ENCODE assay signal across 8 mouse cellular contexts in genomic region chr9:110408099-110408773, GRCm38 (mm10). TPM values are rescaled to one million over a fixed set of nuclear protein-coding genes. Genes with fewer than 3 reads are reported as not detected.
A peak's percentile ranks its signal among the peaks of the same experiment; 100 is the strongest.
DNase-seq lines count a peak whose midpoint lies in the region; ATAC-seq and TF ChIP-seq lines count a peak whose summit lies in the region.

TSS of gene Ptpn23 (minus strand) at chr9:110408213.

- DNase-seq in G1E (ENCODE audit: low spot score), result peak; percentile 96
- DNase-seq in cerebellum, adult 18-20 months, result peak; percentile 95 to 96
- DNase-seq in heart, postnatal 36 days, result peak; percentile 94
- DNase-seq in layer of hippocampus, adult 2 months (ENCODE audit: low spot score in 2 of 2), result peak; percentile 94 to 96
- DNase-seq in lung, embryonic 14.5 days, result peak; percentile 98
- DNase-seq in thymus, adult 2 months, result peak; percentile 93

- peak within 1 kb of the TSS; percentile 100 for H3K4me3 ChIP-seq in G1E (ENCODE audit: low read depth, low read length)
- H3K4me3 ChIP-seq in forebrain, embryonic 16.5 days (replicated peaks; ENCODE audit: low read length), result peak within 1 kb of the TSS; percentile 77
- peak within 1 kb of the TSS; percentile 71 for H3K4me3 ChIP-seq in layer of hippocampus, adult 2 months
- peak within 1 kb of the TSS; percentile 89 for H3K4me3 ChIP-seq in lung, embryonic 14.5 days (ENCODE audit: low read depth, low read length)
- peak within 1 kb of the TSS; percentile 78 for H3K4me3 ChIP-seq in olfactory bulb, adult 2 months (ENCODE audit: insufficient read depth, low read depth, low read length)
- H3K4me3 ChIP-seq in thymus, adult 2 months (ENCODE audit: control insufficient read depth, insufficient read depth, low read length), result peak within 1 kb of the TSS; percentile 77

- peak within 1 kb of the TSS; percentile 86 for H3K27ac ChIP-seq in forebrain, embryonic 16.5 days (ENCODE audit: low read length)
- peak within 1 kb of the TSS; percentile 94 for H3K27ac ChIP-seq in layer of hippocampus, adult 2 months
- peak within 1 kb of the TSS; percentile 87 for H3K27ac ChIP-seq in lung, embryonic 14.5 days (ENCODE audit: low read depth)
- H3K27ac ChIP-seq in olfactory bulb, adult 2 months (ENCODE audit: insufficient read depth, low read depth, low read length), result peak within 1 kb of the TSS; percentile 92
- no peak within 1 kb of the TSS for H3K27ac ChIP-seq in thymus, adult 2 months (ENCODE audit: control insufficient read depth, insufficient read depth, low read length)

- intact Hi-C loops in heart, postnatal 36 days (cut with DNase I), result loop anchor here (1.0 to 5.0 kb wide), 2 partner anchors 69 to 124 kb away; partner anchors contain the start of genes Kif9, Klhl18 and Setd2

- peak within 1 kb of the TSS; percentile 85 for H3K9ac ChIP-seq in forebrain, embryonic 16.5 days (replicated peaks; ENCODE audit: low read depth, low read length)
- peak within 1 kb of the TSS; percentile 83 for H3K9ac ChIP-seq in lung, embryonic 14.5 days

- peak within 1 kb of the TSS; percentile 78 for H3K4me2 ChIP-seq in forebrain, embryonic 16.5 days (ENCODE audit: low read length)
- H3K4me2 ChIP-seq in lung, embryonic 14.5 days, result peak within 1 kb of the TSS; percentile 92

- under 1% methylated on average over 39 of the region's 39 CpGs for WGBS in forebrain, embryonic 16.5 days
- under 1% methylated on average over 39 of the region's 39 CpGs for WGBS in lung, embryonic 14.5 days
- under 1% methylated on average over 39 of the region's 39 CpGs for WGBS in olfactory bulb, adult 2 months
- under 1% methylated on average over 39 of the region's 39 CpGs for WGBS in thymus, adult 2 months

- no peak for TF ChIP-seq CTCF in G1E (IDR thresholded peaks at IDR 0.05; ENCODE audit: low read depth, low read length)
- no peak for TF ChIP-seq CTCF in layer of hippocampus, adult 2 months (conservative IDR thresholded peaks at IDR 0.05)
- no peak for TF ChIP-seq CTCF in lung, embryonic 14.5 days (IDR thresholded peaks at IDR 0.05; ENCODE audit: low read depth)
- no peak for TF ChIP-seq CTCF in olfactory bulb, adult 2 months (IDR thresholded peaks at IDR 0.05; ENCODE audit: insufficient read depth, low read depth, low read length)
- TF ChIP-seq CTCF in thymus, adult 2 months (IDR thresholded peaks at IDR 0.05; ENCODE audit: borderline replicate concordance, control insufficient read depth, extremely low read depth, insufficient read depth, low read length, poor library complexity), result no peak

- ATAC-seq in G1E (ENCODE audit: extremely low read depth, insufficient number of reproducible peaks, low FRiP score, poor library complexity, severe bottlenecking), result peak; percentile 79
- peak; percentile 96 for ATAC-seq in forebrain, embryonic 16.5 days
- peak; percentile 95 for ATAC-seq in lung, embryonic 14.5 days (ENCODE audit: insufficient read depth)

- TF ChIP-seq POLR2A in olfactory bulb, adult 2 months (IDR thresholded peaks at IDR 0.05; ENCODE audit: insufficient read depth, low read depth, low read length), result peak; percentile 58
- TF ChIP-seq POLR2A in thymus, adult 2 months (IDR thresholded peaks at IDR 0.05; ENCODE audit: control insufficient read depth, extremely low read depth, insufficient read depth, low read length, poor library complexity), result 0 out of 2 replicates have a peak, but pooled peaks have one; percentile 16

- H3K27me3 ChIP-seq in G1E (ENCODE audit: insufficient read depth, low read length), result no peaks in the 10 kb centered on the region
- H3K27me3 ChIP-seq in forebrain, embryonic 16.5 days (replicated peaks; ENCODE audit: control insufficient read depth, insufficient read depth, low read length), result no peaks in the 10 kb centered on the region
- no peaks in the 10 kb centered on the region for H3K27me3 ChIP-seq in lung, embryonic 14.5 days (ENCODE audit: insufficient read depth, low read length)
- no peaks in the 10 kb centered on the region for H3K27me3 ChIP-seq in thymus, adult 2 months (ENCODE audit: control insufficient read depth, insufficient read depth, low read length)

- H3K36me3 ChIP-seq in G1E (replicated peaks), result peaks cover 21% of the 10 kb centered on the region
- no peaks in the 10 kb centered on the region for H3K36me3 ChIP-seq in forebrain, embryonic 16.5 days (ENCODE audit: control insufficient read depth, insufficient read depth)
- no peaks in the 10 kb centered on the region for H3K36me3 ChIP-seq in lung, embryonic 14.5 days (ENCODE audit: insufficient read depth)
- no peaks in the 10 kb centered on the region for H3K36me3 ChIP-seq in thymus, adult 2 months (ENCODE audit: control insufficient read depth, insufficient read depth, low read length)

- H3K9me3 ChIP-seq in G1E (replicated peaks), result no peaks in the 10 kb centered on the region
- H3K9me3 ChIP-seq in forebrain, embryonic 16.5 days (ENCODE audit: control insufficient read depth, low read length), result no peaks in the 10 kb centered on the region
- no peaks in the 10 kb centered on the region for H3K9me3 ChIP-seq in lung, embryonic 14.5 days (ENCODE audit: low read depth, low read length)

- H3K4me1 ChIP-seq in G1E (ENCODE audit: insufficient read depth, low read depth, low read length), result peaks cover 40% of the 10 kb centered on the region
- peaks cover 16% of the 10 kb centered on the region for H3K4me1 ChIP-seq in forebrain, embryonic 16.5 days (replicated peaks; ENCODE audit: control insufficient read depth, insufficient read depth, low read length)
- peaks cover 10% of the 10 kb centered on the region; the same call in 1 of the 2 replicates for H3K4me1 ChIP-seq in lung, embryonic 14.5 days (ENCODE audit: insufficient read depth)
- peaks cover 7% of the 10 kb centered on the region for H3K4me1 ChIP-seq in olfactory bulb, adult 2 months (ENCODE audit: control insufficient read depth, insufficient read depth, low read length)
- H3K4me1 ChIP-seq in thymus, adult 2 months (replicated peaks; ENCODE audit: control insufficient read depth, insufficient read depth, low read length), result peaks cover 8% of the 10 kb centered on the region

RNA-seq across cellular contexts. Expression of gene Ptpn23, which starts in this region (rescaled TPM):
- 55.8 and 58.9 TPM in 2 replicates for total RNA-seq in G1E (2014; fragmentation: Nextera tagmentation)
- 6.9 and 8.2 TPM in 2 replicates for total RNA-seq in G1E (2017)
- polyA plus RNA-seq in G1E (2012), result 62.3 and 93.5 TPM in 2 replicates
- polyA plus RNA-seq in forebrain, embryonic 16.5 days (2015; fragmentation: Nextera tagmentation; extraction: Ambion mirVana), result 21.3 and 27.2 TPM in 2 replicates
- total RNA-seq in heart, postnatal 36 days (2021), result 10 to 100 TPM; 13.9 to 14.3 TPM
- total RNA-seq in layer of hippocampus, adult 2 months (2021), result 10 to 100 TPM; 57.2 to 57.8 TPM
- 16.4 and 19.1 TPM in 2 replicates for polyA plus RNA-seq in lung, embryonic 14.5 days (2014; fragmentation: Nextera tagmentation; extraction: Ambion mirVana)
- polyA plus RNA-seq in olfactory bulb, adult 2 months (2012; ENCODE audit: insufficient read depth, insufficient read length, low replicate concordance, missing spikeins), result not detected in 2 replicates
- polyA plus RNA-seq in thymus, adult 2 months (2012; rRNA removed), result 46.4 and 59.4 TPM in 2 replicates

Comparison
In these comparisons a context has a peak if more than half of its experiments do, and no peak if none do; other contexts are left out.
1. RNA of gene Ptpn23 (polyA plus RNA-seq): 62.3 to 93.5 TPM in G1E, 46.4 to 59.4 TPM in thymus, adult 2 months, 21.3 to 27.2 TPM in forebrain, embryonic 16.5 days and 16.4 to 19.1 TPM in lung, embryonic 14.5 days; not detected in olfactory bulb, adult 2 months; every median in the first group is over 10 times any median in the second.
2. Peak in every context shown above with its lines, with median percentiles within 50 percentile points of each other: ATAC-seq, DNase-seq and H3K4me3 ChIP-seq.